ENCODE assay signal across 9 mouse cellular contexts in the genomic region with DNA sequence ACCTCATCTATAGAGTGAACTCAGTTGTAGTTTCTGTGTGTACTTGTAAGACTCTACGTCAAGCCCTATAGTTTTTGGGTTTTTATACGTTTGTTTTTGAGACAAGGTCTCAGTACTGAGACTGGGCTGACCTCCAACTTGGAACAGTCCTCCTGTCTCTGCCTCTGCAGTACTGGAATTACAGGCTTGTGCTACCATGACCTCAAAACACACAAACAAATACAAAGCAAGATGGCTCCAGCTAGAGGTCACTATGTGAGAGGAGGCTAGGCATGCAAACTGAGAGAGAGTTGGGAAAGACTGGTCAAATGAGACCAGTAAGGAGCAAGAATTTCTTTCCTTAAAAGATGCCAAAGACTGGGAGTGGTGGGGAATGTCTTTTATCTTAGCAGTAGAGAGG.
"Had no signal": no experiment of that assay in that cellular context is flagged by ENCODE, and none has a peak within 500 bp of the region (broad histone marks: within the 10 kb centered on the region; RNA-seq: fewer than 3 reads in every experiment).

No protein-coding gene starts in this region.

- H3K4me3 ChIP-seq: midbrain, embryonic 13.5 days; midbrain, embryonic 15.5 days; neural tube, embryonic 12.5 days; stomach, embryonic 15.5 days had no signal

- H3K9ac ChIP-seq: lung, embryonic 14.5 days; midbrain, embryonic 13.5 days; midbrain, embryonic 15.5 days; neural tube, embryonic 12.5 days; stomach, embryonic 15.5 days had no signal

- H3K27me3 ChIP-seq: megakaryocyte, embryonic 14.5 days; midbrain, embryonic 13.5 days; midbrain, embryonic 15.5 days; neural tube, embryonic 12.5 days; stomach, embryonic 15.5 days had no signal

- H3K4me2 ChIP-seq: lung, embryonic 14.5 days; midbrain, embryonic 11.5 days; midbrain, embryonic 13.5 days; midbrain, embryonic 15.5 days; neural tube, embryonic 12.5 days; stomach, embryonic 15.5 days had no signal

- DNase-seq: thymus, adult 18-20 months; thymus, postnatal 36 days had no signal

- H3K9me3 ChIP-seq: megakaryocyte, embryonic 14.5 days; midbrain, embryonic 13.5 days; midbrain, embryonic 15.5 days; neural tube, embryonic 12.5 days; stomach, embryonic 15.5 days had no signal

- H3K36me3 ChIP-seq: midbrain, embryonic 13.5 days; midbrain, embryonic 15.5 days; neural tube, embryonic 12.5 days; stomach, embryonic 15.5 days had no signal

- H3K27ac ChIP-seq: midbrain, embryonic 13.5 days; midbrain, embryonic 15.5 days; neural tube, embryonic 12.5 days; stomach, embryonic 15.5 days had no signal

- ATAC-seq: midbrain, embryonic 13.5 days; midbrain, embryonic 15.5 days had no signal
